Mouse (Mus musculus): Measurements from ENCODE around the gene Tesmin.

DNA sequence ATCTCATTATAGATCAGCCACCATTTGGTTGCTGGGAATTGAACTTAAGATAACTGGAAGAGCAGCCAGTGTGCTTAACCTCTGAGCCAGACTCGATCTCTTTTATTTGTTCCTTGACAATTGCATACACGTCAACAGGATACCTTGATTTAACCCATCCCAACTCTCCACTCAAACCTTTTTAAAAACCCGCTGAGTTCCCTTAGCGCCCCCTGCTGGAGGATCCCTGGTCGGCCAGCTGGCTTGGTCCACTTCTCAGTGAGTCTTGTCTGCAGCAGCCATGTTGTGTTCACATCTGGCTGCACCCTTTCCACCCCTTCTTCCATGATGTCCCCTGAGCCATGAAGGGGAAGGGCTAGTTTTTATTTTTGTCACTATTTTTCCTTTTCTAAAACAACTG, 33.6 kb upstream of the Tesmin start:
- no peak for TF ChIP-seq POLR2A (IDR thresholded peaks at IDR 0.05; ENCODE audit: borderline replicate concordance, extremely low read depth, insufficient read depth, insufficient read length, poor library complexity, severe bottlenecking)
- peak; percentile 46 for TF ChIP-seq CTCF (IDR thresholded peaks at IDR 0.05; ENCODE audit: borderline replicate concordance, extremely low read depth, insufficient read depth, insufficient read length)
